Mouse (Mus musculus) lung, postnatal 0 days (tissue): ENCODE measurements around the gene Dtd2. TPM values are rescaled to one million over a fixed set of nuclear protein-coding genes. Genes with fewer than 3 reads are reported as not detected.

Experiments
- ATAC-seq: fragments of 200-750 bp; cut with Nextera tagmentation; 2 replicates; pipeline ENCODE4 v1.8.0; 2017; ENCODE audit warnings: moderate library complexity
- DNase-seq: peaks from one replicate; pipeline ENCODE4 v3.0.0-alpha.2; 2016; ENCODE audit warnings: low spot score
- H3K27ac ChIP-seq: fragments of 300-500 bp; sonication (generic); 2 replicates; pipeline ENCODE4 v1.5.1; 2014; ENCODE audit warnings: antibody characterized with exemption, mild to moderate bottlenecking, low read length, mixed read lengths
- H3K27me3 ChIP-seq: fragments of 300-500 bp; sonication (generic); replicated peaks from 2 replicates; pipeline ENCODE4 v1.6.1; 2014; ENCODE audit warnings: low read length, mixed read lengths; ENCODE audit not compliant: insufficient read depth
- H3K36me3 ChIP-seq: fragments of 300-500 bp; sonication (generic); 2 replicates; pipeline ENCODE4 v1.6.1; 2014; ENCODE audit warnings: low read length, mixed read lengths; ENCODE audit not compliant: insufficient read depth
- H3K4me1 ChIP-seq: fragments of 300-500 bp; sonication (generic); 2 replicates; pipeline ENCODE4 v1.6.1; 2014; ENCODE audit warnings: antibody characterized with exemption, low read depth, low read length, mixed read lengths; ENCODE audit not compliant: insufficient read depth
- H3K4me2 ChIP-seq: fragments of 300-500 bp; sonication (generic); replicated peaks from 2 replicates; pipeline ENCODE4 v1.6.1; 2014; ENCODE audit warnings: low read depth, mild to moderate bottlenecking, low read length, moderate library complexity, mixed read lengths
- H3K4me3 ChIP-seq: fragments of 300-500 bp; sonication (generic); 2 replicates; pipeline ENCODE4 v1.5.1; 2014; ENCODE audit warnings: low read depth, low read length
- H3K9ac ChIP-seq: fragments of 300-500 bp; sonication (generic); replicated peaks from 2 replicates; pipeline ENCODE4 v1.6.1; 2014; ENCODE audit warnings: low read depth, mild to moderate bottlenecking
- H3K9me3 ChIP-seq: fragments of 300-500 bp; sonication (generic); 2 replicates; pipeline ENCODE4 v1.6.1; 2016; ENCODE audit warnings: low read length, mixed read lengths
- CTCF ChIP-seq: IDR thresholded peaks from 2 replicates; pipeline ENCODE4 v1.5.1; 2016; ENCODE audit warnings: antibody characterized with exemption, mild to moderate bottlenecking
- EP300 ChIP-seq: IDR thresholded peaks from 2 replicates; pipeline ENCODE4 v1.6.1; 2016; ENCODE audit warnings: antibody characterized with exemption, mild to moderate bottlenecking, control low read depth
- WGBS: fragments of 180-500 bp; shearing (Covaris S2); extraction: QIAGEN DNeasy Blood & Tissue Kit; methylation state at CpG from one replicate; pipeline ENCODE4 v1.1.7; 2014; 5-methylcytosine and 5-hydroxymethylcytosine counted together
- polyA plus RNA-seq: library from polyadenylated mRNA; unstranded; fragments of >200 nt; fragmentation: Nextera tagmentation; extraction: Ambion mirVana; gene quantifications from 2 replicates; pipeline ENCODE4 v1.2.1, GENCODE M21; 2015

Dtd2 gene
- polyA plus RNA-seq, 1 experiment from 2014 or later: 20.1 TPM

DNA sequence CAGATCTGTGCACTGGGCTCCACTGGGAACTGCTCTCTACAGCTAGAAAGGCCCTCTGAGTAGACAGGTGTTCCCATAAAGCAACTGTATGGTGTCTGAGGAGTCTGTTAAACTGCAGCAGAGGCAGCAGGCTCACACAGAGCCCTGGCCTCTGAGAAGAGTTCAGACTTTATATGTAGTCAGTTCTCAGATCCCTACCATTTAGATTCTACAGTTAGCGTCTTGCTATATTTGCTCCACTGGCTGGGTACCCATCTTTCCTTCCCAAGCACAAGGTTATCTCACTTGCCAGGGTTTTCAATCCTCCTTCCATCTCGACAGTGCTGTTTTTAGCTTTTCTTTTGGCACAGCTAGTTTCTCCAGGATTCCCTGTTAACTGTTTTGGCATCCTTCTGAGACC is 15.7 kb downstream of the Dtd2 start:
- Histone ChIP-seq H3K36me3 (no peaks in the 10 kb centered on the region), H3K4me1 (no peaks in the 10 kb centered on the region), H3K27me3 (no peaks in the 10 kb centered on the region), H3K27ac (no peak overlapping the region), H3K9ac (no peak overlapping the region), H3K4me3 (no peak overlapping the region), H3K9me3 (no peaks in the 10 kb centered on the region), H3K4me2 (no peak overlapping the region)
- ATAC-seq: no peak
- TF ChIP-seq EP300 (no peak), CTCF (no peak)
- no peak for DNase-seq
- 71% methylated on average over 2 of the region's 2 CpGs for WGBS

GRCm38 (mm10) chr12:51988536-51988935 is 17.8 kb downstream of the Dtd2 start:
- H3K4me1 ChIP-seq: no peaks in the 10 kb centered on the region
- DNase-seq: no peak
- H3K36me3 ChIP-seq: no peaks in the 10 kb centered on the region
- no peak overlapping the region for H3K27ac ChIP-seq
- H3K9me3 ChIP-seq: no peaks in the 10 kb centered on the region
- no peak overlapping the region for H3K4me2 ChIP-seq
- ATAC-seq: no peak
- 83% methylated on average over 5 of the region's 5 CpGs for WGBS
- no peaks in the 10 kb centered on the region for H3K27me3 ChIP-seq
- TF ChIP-seq CTCF (no peak), EP300 (no peak)
- no peak overlapping the region for H3K4me3 ChIP-seq
- H3K9ac ChIP-seq: no peak overlapping the region

GRCm38 (mm10) chr12:51985826-51986225 is 20.5 kb downstream of the Dtd2 start:
- Histone ChIP-seq H3K4me2 (no peak overlapping the region), H3K36me3 (no peaks in the 10 kb centered on the region), H3K9ac (no peak overlapping the region), H3K9me3 (no peaks in the 10 kb centered on the region), H3K27ac (no peak overlapping the region), H3K4me3 (no peak overlapping the region), H3K27me3 (no peaks in the 10 kb centered on the region), H3K4me1 (no peaks in the 10 kb centered on the region)
- ATAC-seq: no peak
- TF ChIP-seq CTCF (no peak), EP300 (no peak)
- DNase-seq: no peak
- 60% methylated on average over 4 of the region's 4 CpGs for WGBS

DNA sequence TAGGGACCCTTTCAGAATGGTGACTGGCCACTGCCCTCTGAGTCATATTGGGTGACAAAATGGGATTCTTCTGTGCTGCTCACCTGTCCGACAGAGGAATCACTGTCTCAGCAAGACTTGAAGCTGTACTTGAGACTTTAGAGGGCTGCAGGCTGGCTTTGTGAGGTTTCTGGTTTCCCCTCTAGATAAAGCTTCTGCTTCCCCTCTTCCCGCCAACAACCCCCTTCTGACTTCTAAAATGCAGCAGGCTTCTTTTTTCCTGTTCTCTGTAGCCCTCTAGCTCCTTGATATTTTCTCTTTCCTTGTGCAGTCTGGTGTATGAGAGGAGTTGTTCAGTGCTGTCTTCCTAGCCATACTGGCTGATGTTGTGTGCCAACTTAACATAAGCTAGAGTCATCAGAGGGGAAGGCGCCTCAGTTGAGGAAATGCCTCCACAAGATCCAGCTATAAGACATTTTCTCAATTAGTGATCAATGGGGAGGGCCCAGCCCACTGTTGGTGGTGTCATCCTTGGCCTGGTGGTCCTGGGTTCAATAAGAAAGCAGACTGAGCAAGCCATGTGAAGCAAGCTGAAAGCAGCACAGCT is 21.0 kb downstream of the Dtd2 start:
- Histone ChIP-seq H3K4me1 (no peaks in the 10 kb centered on the region), H3K9ac (no peak overlapping the region), H3K4me2 (no peak overlapping the region), H3K36me3 (no peaks in the 10 kb centered on the region), H3K9me3 (no peaks in the 10 kb centered on the region), H3K4me3 (no peak overlapping the region), H3K27me3 (no peaks in the 10 kb centered on the region), H3K27ac (no peak overlapping the region)
- 86% methylated on average over 3 of the region's 3 CpGs for WGBS
- ATAC-seq (no peak), DNase-seq (no peak)
- TF ChIP-seq EP300: no peak
- no peak for TF ChIP-seq CTCF

GRCm38 (mm10) chr12:51983625-51984024 is 22.7 kb downstream of the Dtd2 start:
- H3K9me3 ChIP-seq: no peaks in the 10 kb centered on the region
- no peak for TF ChIP-seq CTCF
- no peak for TF ChIP-seq EP300
- H3K27me3 ChIP-seq: no peaks in the 10 kb centered on the region
- 88% methylated on average over 1 of the region's 1 CpGs for WGBS
- no peak overlapping the region for H3K4me3 ChIP-seq
- H3K36me3 ChIP-seq: no peaks in the 10 kb centered on the region
- no peak for ATAC-seq
- H3K27ac ChIP-seq: no peak overlapping the region
- H3K4me2 ChIP-seq: no peak overlapping the region
- no peak for DNase-seq
- no peaks in the 10 kb centered on the region for H3K4me1 ChIP-seq
- H3K9ac ChIP-seq: no peak overlapping the region

- TF ChIP-seq CTCF (no peak), EP300 (no peak)
- ATAC-seq (no peak), DNase-seq (no peak)
- Histone ChIP-seq H3K4me2 (no peak overlapping the region), H3K4me3 (no peak overlapping the region), H3K9ac (no peak overlapping the region), H3K4me1 (no peaks in the 10 kb centered on the region), H3K36me3 (no peaks in the 10 kb centered on the region), H3K9me3 (no peaks in the 10 kb centered on the region), H3K27me3 (no peaks in the 10 kb centered on the region), H3K27ac (no peak overlapping the region)
- WGBS: 55% methylated on average over 9 of the region's 9 CpGs
Measured at GRCm38 (mm10) chr12:51976531-51976930, 29.8 kb downstream of the Dtd2 start.

DNA sequence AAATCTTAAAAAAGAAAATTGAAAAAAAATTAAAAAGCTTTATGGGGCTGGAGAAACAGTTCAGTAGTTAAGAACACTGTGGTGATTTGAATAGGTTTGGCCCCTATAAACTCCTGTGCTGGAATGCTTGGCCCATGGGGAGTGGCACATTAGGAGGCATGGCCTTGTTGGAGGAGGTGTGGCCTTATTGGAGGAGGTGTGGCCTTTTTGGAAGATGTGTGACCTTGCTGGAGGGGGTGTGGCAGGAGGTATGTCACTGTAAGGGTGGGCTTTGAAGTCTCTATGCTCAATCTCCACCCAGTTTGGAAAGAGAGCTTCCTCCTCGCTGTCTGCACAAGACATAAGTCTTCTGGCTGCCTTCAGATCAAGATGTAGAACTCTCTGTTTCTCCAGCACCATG is 31.9 kb downstream of the Dtd2 start:
- TF ChIP-seq CTCF (no peak), EP300 (no peak)
- Histone ChIP-seq H3K4me1 (no peaks in the 10 kb centered on the region), H3K9me3 (no peaks in the 10 kb centered on the region), H3K36me3 (no peaks in the 10 kb centered on the region), H3K4me2 (no peak overlapping the region), H3K27ac (no peak overlapping the region), H3K4me3 (no peak overlapping the region), H3K9ac (no peak overlapping the region), H3K27me3 (no peaks in the 10 kb centered on the region)
- no peak for DNase-seq
- no peak for ATAC-seq
- WGBS: 75% methylated on average over 1 of the region's 1 CpGs
